Mouse (Mus musculus) MEL (cell line): ENCODE results near the gene Ezh1. TPM values are rescaled to one million over a fixed set of nuclear protein-coding genes. Genes with fewer than 3 reads are reported as not detected.

Source experiments
- DNase-seq: peaks from one replicate; pipeline ENCODE4 v3.0.0; 2011; ENCODE audit warnings: low read depth, low spot score
- H3K27ac ChIP-seq: 2 replicates; pipeline ENCODE4 v1.5.1; 2012; ENCODE audit warnings: low read depth, mild to moderate bottlenecking, control low read depth, low read length, moderate library complexity; ENCODE audit not compliant: control insufficient read depth
- H3K27me3 ChIP-seq, 2 experiments: fragments of 150-350 bp in 1 of 2; sonication (generic) in 1 of 2; 2 replicates each; pipeline ENCODE4 v1.6.1; 2012; ENCODE audit warnings: low read length in 2 of 2, mild to moderate bottlenecking in 2 of 2, improper control_type of control experiment in 1 of 2, moderate library complexity in 1 of 2; ENCODE audit not compliant: insufficient read depth in 2 of 2, control insufficient read depth in 1 of 2
- H3K36me3 ChIP-seq, 2 experiments: 2 replicates each; pipeline ENCODE4 v1.6.1; 2012 to 2014; ENCODE audit warnings: low read length in 2 of 2, improper control_type of control experiment in 1 of 2, inconsistent platforms in 1 of 2, mild to moderate bottlenecking in 1 of 2; ENCODE audit not compliant: insufficient read depth in 2 of 2, control insufficient read depth in 1 of 2
- H3K4me1 ChIP-seq, 2 experiments: fragments of 150-350 bp in 1 of 2; sonication (generic) in 1 of 2; 2 replicates each; pipeline ENCODE4 v1.6.1; 2012; ENCODE audit warnings: low read length in 2 of 2, improper control_type of control experiment in 1 of 2, mild to moderate bottlenecking in 1 of 2; ENCODE audit not compliant: insufficient read depth in 2 of 2, control insufficient read depth in 1 of 2
- H3K4me3 ChIP-seq, 2 experiments: fragments of 150-350 bp in 1 of 2; sonication (generic) in 1 of 2; 2 replicates each; pipeline ENCODE4 v1.5.1; 2012; ENCODE audit warnings: low read depth in 2 of 2, low read length in 2 of 2, mild to moderate bottlenecking in 2 of 2, moderate library complexity in 2 of 2, control low read depth in 1 of 2, improper control_type of control experiment in 1 of 2; ENCODE audit not compliant: control insufficient read depth in 1 of 2, insufficient read depth in 1 of 2
- H3K79me2 ChIP-seq: 2 replicates; pipeline ENCODE4 v1.6.1; 2012; ENCODE audit warnings: mild to moderate bottlenecking, low read length, moderate library complexity; ENCODE audit not compliant: control insufficient read depth, poor library complexity, insufficient read depth
- H3K9ac ChIP-seq: 2 replicates; pipeline ENCODE4 v1.6.1; 2012; ENCODE audit warnings: low read depth, mild to moderate bottlenecking, control low read depth, low read length, moderate library complexity; ENCODE audit not compliant: control insufficient read depth, poor library complexity, severe bottlenecking
- H3K9me3 ChIP-seq: fragments of 150-350 bp; sonication (generic); replicated peaks from 2 replicates; pipeline ENCODE4 v1.6.1; 2012; ENCODE audit warnings: mild to moderate bottlenecking, low read length, improper control_type of control experiment, moderate library complexity; ENCODE audit not compliant: insufficient read depth
- BHLHE40 ChIP-seq: IDR thresholded peaks from 2 replicates; pipeline ENCODE4 v1.6.1; 2012; ENCODE audit warnings: low read depth, mild to moderate bottlenecking, inconsistent platforms, low read length, improper control_type of control experiment, borderline replicate concordance
- CHD2 ChIP-seq: IDR thresholded peaks from 2 replicates; pipeline ENCODE4 v1.6.1; 2011; ENCODE audit warnings: low read length, improper control_type of control experiment
- E2F4 ChIP-seq: IDR thresholded peaks from 2 replicates; pipeline ENCODE4 v1.6.1; 2011; ENCODE audit warnings: low read depth, low read length, improper control_type of control experiment, borderline replicate concordance
- ELF1 ChIP-seq: IDR thresholded peaks from 2 replicates; pipeline ENCODE4 v1.6.1; 2014; ENCODE audit warnings: low read depth, mild to moderate bottlenecking, inconsistent platforms, low read length, improper control_type of control experiment, moderate library complexity
- GABPA ChIP-seq: IDR thresholded peaks from 2 replicates; pipeline ENCODE4 v1.6.1; 2012; ENCODE audit warnings: low read depth, mild to moderate bottlenecking, inconsistent platforms, low read length, improper control_type of control experiment, moderate library complexity
- HCFC1 ChIP-seq: IDR thresholded peaks from 2 replicates; pipeline ENCODE4 v1.6.1; 2012; ENCODE audit warnings: low read depth, mild to moderate bottlenecking, inconsistent platforms, low read length, improper control_type of control experiment, moderate library complexity
- JUND ChIP-seq: IDR thresholded peaks from 2 replicates; pipeline ENCODE4 v1.6.1; 2011; ENCODE audit warnings: low read depth, mild to moderate bottlenecking, improper control_type of control experiment, low read length
- KAT2A ChIP-seq: conservative IDR thresholded peaks from 2 replicates; pipeline ENCODE4 v1.6.1; 2012; ENCODE audit warnings: low read depth, low read length, improper control_type of control experiment, inconsistent platforms
- MAFK ChIP-seq: IDR thresholded peaks from 2 replicates; pipeline ENCODE4 v1.6.1; 2011; ENCODE audit warnings: low read depth, mild to moderate bottlenecking, low read length, improper control_type of control experiment, borderline replicate concordance
- MAX ChIP-seq: IDR thresholded peaks from 2 replicates; pipeline ENCODE4 v1.6.1; 2011; ENCODE audit warnings: low read length, improper control_type of control experiment
- MAZ ChIP-seq: IDR thresholded peaks from 2 replicates; pipeline ENCODE4 v1.6.1; 2012; ENCODE audit warnings: low read depth, mild to moderate bottlenecking, inconsistent platforms, low read length, improper control_type of control experiment
- MEF2A ChIP-seq: IDR thresholded peaks from 2 replicates; pipeline ENCODE4 v1.6.1; 2014; ENCODE audit warnings: low read depth, mild to moderate bottlenecking, inconsistent platforms, low read length, improper control_type of control experiment; ENCODE audit not compliant: poor library complexity, insufficient replicate concordance, severe bottlenecking; ENCODE audit errors: extremely low read depth
- MXI1 ChIP-seq: IDR thresholded peaks from 2 replicates; pipeline ENCODE4 v1.6.1; 2011; ENCODE audit warnings: mild to moderate bottlenecking, low read depth, low read length, improper control_type of control experiment
- MYB ChIP-seq: IDR thresholded peaks from 2 replicates; pipeline ENCODE4 v1.6.1; 2011; ENCODE audit warnings: mild to moderate bottlenecking, low read depth, low read length, improper control_type of control experiment
- MYC ChIP-seq: IDR thresholded peaks from 2 replicates; pipeline ENCODE4 v1.6.1; 2011; ENCODE audit warnings: low read depth, mild to moderate bottlenecking, low read length, improper control_type of control experiment, moderate library complexity
- NRF1 ChIP-seq: IDR thresholded peaks from 2 replicates; pipeline ENCODE4 v1.6.1; 2014; ENCODE audit warnings: low read depth, mild to moderate bottlenecking, inconsistent platforms, low read length, improper control_type of control experiment, moderate library complexity; ENCODE audit not compliant: poor library complexity, insufficient read depth, severe bottlenecking
- POLR2AphosphoS2 ChIP-seq: IDR thresholded peaks from 2 replicates; pipeline ENCODE4 v1.6.1; 2011; ENCODE audit warnings: low read length, improper control_type of control experiment
- RAD21 ChIP-seq: IDR thresholded peaks from 2 replicates; pipeline ENCODE4 v1.6.1; 2011; ENCODE audit warnings: mild to moderate bottlenecking, low read depth, low read length, improper control_type of control experiment
- RCOR1 ChIP-seq: IDR thresholded peaks from 2 replicates; pipeline ENCODE4 v1.6.1; 2012; ENCODE audit warnings: low read depth, mild to moderate bottlenecking, inconsistent platforms, low read length, improper control_type of control experiment
- SIN3A ChIP-seq: IDR thresholded peaks from 2 replicates; pipeline ENCODE4 v1.6.1; 2012; ENCODE audit warnings: low read length, improper control_type of control experiment, inconsistent platforms
- SMC3 ChIP-seq: IDR thresholded peaks from 2 replicates; pipeline ENCODE4 v1.6.1; 2011; ENCODE audit warnings: low read depth, low read length, improper control_type of control experiment
- TAL1 ChIP-seq: IDR thresholded peaks from 2 replicates; pipeline ENCODE4 v1.6.1; 2012; ENCODE audit warnings: mild to moderate bottlenecking, inconsistent platforms, low read length, moderate library complexity, mixed read lengths
- TBP ChIP-seq: IDR thresholded peaks from 2 replicates; pipeline ENCODE4 v1.8.0; 2011; ENCODE audit warnings: low read depth, low read length, improper control_type of control experiment
- UBTF ChIP-seq: IDR thresholded peaks from 2 replicates; pipeline ENCODE4 v1.6.1; 2012; ENCODE audit warnings: low read depth, mild to moderate bottlenecking, inconsistent platforms, low read length, improper control_type of control experiment, moderate library complexity, borderline replicate concordance; ENCODE audit not compliant: insufficient read depth
- USF1 ChIP-seq: IDR thresholded peaks from 2 replicates; pipeline ENCODE4 v1.6.1; 2014; ENCODE audit warnings: low read depth, mild to moderate bottlenecking, inconsistent platforms, low read length, improper control_type of control experiment, moderate library complexity
- USF2 ChIP-seq, 2 experiments: IDR thresholded peaks; 2 replicates each; pipeline ENCODE4 v1.6.1; 2011 to 2012; ENCODE audit warnings: improper control_type of control experiment in 2 of 2, low read length in 2 of 2, borderline replicate concordance in 1 of 2, inconsistent platforms in 1 of 2, low read depth in 1 of 2, mild to moderate bottlenecking in 1 of 2; ENCODE audit not compliant: insufficient read depth in 1 of 2
- ZKSCAN1 ChIP-seq: IDR thresholded peaks from 2 replicates; pipeline ENCODE4 v1.6.1; 2012; ENCODE audit warnings: low read depth, mild to moderate bottlenecking, inconsistent platforms, low read length, improper control_type of control experiment, moderate library complexity
- ZMIZ1 ChIP-seq: IDR thresholded peaks from 2 replicates; pipeline ENCODE4 v1.6.1; 2012; ENCODE audit warnings: low read depth, mild to moderate bottlenecking, inconsistent platforms, low read length, improper control_type of control experiment, moderate library complexity
- ZNF384 ChIP-seq: IDR thresholded peaks from 2 replicates; pipeline ENCODE4 v1.6.1; 2012; ENCODE audit warnings: low read depth, mild to moderate bottlenecking, inconsistent platforms, low read length, improper control_type of control experiment
- polyA plus RNA-seq, 2 experiments: library from polyadenylated mRNA; stranded (reverse) in 1 of 2; unstranded in 1 of 2; fragments of >175 nt in 1 of 2; fragments of >200 nt in 1 of 2; gene quantifications; 2 replicates each; pipeline versions ENCODE4 v1.2.1 to v1.2.4; 2012; ENCODE audit warnings: low replicate concordance in 2 of 2, low read depth in 1 of 2; ENCODE audit not compliant: insufficient read length in 2 of 2, insufficient read depth in 1 of 2, missing spikeins in 1 of 2
- total RNA-seq: library from RNA; depleted of rRNA; stranded (reverse); fragments of 300-350 nt; gene quantifications from 2 replicates; pipeline ENCODE4 v1.2.3, GENCODE M21; 2012

Ezh1 gene
- total and polyA plus RNA-seq, 3 experiments: 5.0 to 8.4 TPM; not detected in 1

GRCm38 (mm10) chr11:101190181-101190912 lies 35.9 kb downstream of the Ezh1 start (continued):
- TF ChIP-seq UBTF (no peak), GABPA (no peak), JUND (0 out of 2 replicates have a peak, but pooled peaks have one; percentile 9), MAZ (peak; percentile 4; the same call in 1 of the 2 replicates), MEF2A (no peak), RAD21 (no peak), MAX (peak; percentile 56), USF1 (0 out of 2 replicates have a peak, but pooled peaks have one; percentile 0), MAFK (no peak), SMC3 (no peak)
- TF ChIP-seq, all 39 proteins: peak for 10

GRCm38 (mm10) chr11:101189495-101190180 lies 36.6 kb downstream of the Ezh1 start:
- no peak overlapping the region; a peak in 1 of 4 replicates for H3K4me3 ChIP-seq
- H3K27ac ChIP-seq: peak overlapping the region; percentile 69
- DNase-seq: peak; percentile 91
- no peaks in the 10 kb centered on the region for H3K9me3 ChIP-seq
- no peaks in the 10 kb centered on the region for H3K27me3 ChIP-seq
- H3K4me1 ChIP-seq: peaks cover 10 to 26% of the 10 kb centered on the region in 2 experiments
- no peaks in the 10 kb centered on the region for H3K79me2 ChIP-seq
- peaks cover 0 to 23% of the 10 kb centered on the region in 2 experiments; a peak in 2 of 4 replicates for H3K36me3 ChIP-seq
- peak overlapping the region; percentile 53 for H3K9ac ChIP-seq
- TF ChIP-seq ZMIZ1: 0 out of 2 replicates have a peak, but pooled peaks have one; percentile 30
- peak; percentile 74 for TF ChIP-seq MYB
- TF ChIP-seq HCFC1: no peak
- peak; percentile 52 for TF ChIP-seq MAX
- peak; percentile 37; the same call in 1 of the 2 replicates for TF ChIP-seq KAT2A
- no peak for TF ChIP-seq E2F4
- peak; percentile 75; the same call in 1 of the 2 replicates for TF ChIP-seq MXI1
- TF ChIP-seq MAFK: no peak
- peak; percentile 93 for TF ChIP-seq TAL1
- TF ChIP-seq BHLHE40: peak; percentile 72
- TF ChIP-seq USF2 (IDR thresholded peaks at IDR 0.05; ENCODE audit: borderline replicate concordance in 1 of 2, insufficient read depth in 1 of 2, low read depth in 1 of 2, low read length in 2 of 2): no peak
- no peak for TF ChIP-seq NRF1
- TF ChIP-seq POLR2AphosphoS2: no peak; the same call in 1 of the 2 replicates
- no peak for TF ChIP-seq RAD21
- no peak for TF ChIP-seq GABPA
- TF ChIP-seq SMC3: no peak
- TF ChIP-seq RCOR1: peak; percentile 67; the same call in 1 of the 2 replicates
- TF ChIP-seq TBP: no peak; the same call in 1 of the 2 replicates
- no peak for TF ChIP-seq UBTF
- TF ChIP-seq JUND: 0 out of 2 replicates have a peak, but pooled peaks have one; percentile 35
- TF ChIP-seq MYC: no peak
- peak; percentile 51; the same call in 1 of the 2 replicates for TF ChIP-seq ELF1
- TF ChIP-seq MAZ: peak; percentile 90
- no peak for TF ChIP-seq ZKSCAN1
- TF ChIP-seq CHD2: peak; percentile 78
- TF ChIP-seq ZNF384: no peak
- peak; percentile 87 for TF ChIP-seq SIN3A
